Mouse (Mus musculus) bone marrow, adult 2 months (tissue): Measurements from ENCODE around the gene Sema3a.

Experiments
- CTCF ChIP-seq: fragments of 200-500 bp; IDR thresholded peaks from 2 replicates; pipeline ENCODE4 v1.5.1; 2011; ENCODE audit warnings: low read length, control low read depth; ENCODE audit not compliant: control insufficient read depth, insufficient read depth
- POLR2A ChIP-seq: fragments of 200-500 bp; IDR thresholded peaks from 2 replicates; pipeline ENCODE4 v1.6.1; 2011; ENCODE audit warnings: low read depth, mild to moderate bottlenecking, control low read depth, low read length, borderline replicate concordance; ENCODE audit not compliant: control insufficient read depth

DNA sequence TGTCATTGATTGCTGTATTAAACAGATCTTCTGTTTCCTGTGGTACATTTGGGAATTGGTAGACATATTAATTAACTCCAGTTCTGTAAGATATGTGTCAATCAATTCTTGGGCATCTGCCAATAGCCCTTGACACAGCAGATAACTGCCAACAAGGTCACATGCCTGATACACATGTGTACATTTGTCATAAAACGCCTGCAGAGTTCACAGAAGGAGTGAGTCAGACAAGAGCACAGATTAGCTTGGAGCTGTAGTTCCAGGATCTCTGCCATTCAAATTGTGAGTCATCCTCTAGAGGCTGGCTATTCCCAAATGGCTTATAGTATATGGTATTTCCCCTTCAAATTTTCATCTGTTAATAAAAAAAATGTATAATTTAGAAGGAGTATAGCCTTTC, 352.4 kb downstream of the Sema3a start:
- no peak for TF ChIP-seq CTCF
- TF ChIP-seq POLR2A, result no peak
